Mouse (Mus musculus): ENCODE data around the gene Coq7.

Gene Coq7

GRCm38 (mm10) chr7:118533178-118533578 lies at the start of gene Coq7:
TSS of gene Coq7 (minus strand) at chr7:118533356.
- DNase-seq (ENCODE audit: low spot score in 2 of 2), result peak; percentile 92 to 94

GRCm38 (mm10) chr7:118579938-118580337 lies 46.8 kb upstream of the Coq7 start:
- DNase-seq (ENCODE audit: low spot score in 2 of 2), result no peak

- no peak for DNase-seq (ENCODE audit: low spot score in 2 of 2)
Observed at GRCm38 (mm10) chr7:118578269-118578668, 45.1 kb upstream of the Coq7 start.

- no peak for DNase-seq (ENCODE audit: low spot score in 2 of 2)
Observed at GRCm38 (mm10) chr7:118572039-118572438, 38.9 kb upstream of the Coq7 start.

- DNase-seq (ENCODE audit: low spot score in 2 of 2), result no peak
Observed at GRCm38 (mm10) chr7:118571350-118571749, 38.2 kb upstream of the Coq7 start.

GRCm38 (mm10) chr7:118569121-118569543 lies 36.0 kb upstream of the Coq7 start:
- no peak for DNase-seq (ENCODE audit: low spot score in 2 of 2)

- no peak for DNase-seq (ENCODE audit: low spot score in 2 of 2)
Observed at GRCm38 (mm10) chr7:118554290-118554689, 21.1 kb upstream of the Coq7 start.

GRCm38 (mm10) chr7:118553881-118554280 lies 20.7 kb upstream of the Coq7 start:
- no peak for DNase-seq (ENCODE audit: low spot score in 2 of 2)

- no peak for DNase-seq (ENCODE audit: low spot score in 2 of 2)
Observed at GRCm38 (mm10) chr7:118547451-118547850, 14.3 kb upstream of the Coq7 start.

GRCm38 (mm10) chr7:118544128-118544527 lies 11.0 kb upstream of the Coq7 start:
- no peak for DNase-seq (ENCODE audit: low spot score in 2 of 2)

- DNase-seq (ENCODE audit: low spot score in 2 of 2), result no peak
Observed at GRCm38 (mm10) chr7:118535076-118535475, 1.9 kb upstream of the Coq7 start.

GRCm38 (mm10) chr7:118534326-118534725 lies 1.2 kb upstream of the Coq7 start:
- no peak for DNase-seq (ENCODE audit: low spot score in 2 of 2)

- DNase-seq (ENCODE audit: low spot score in 2 of 2), result peak; percentile 95
Observed at GRCm38 (mm10) chr7:118532519-118533177, 508 bp downstream of the Coq7 start.

GRCm38 (mm10) chr7:118526967-118527366 lies 6.2 kb downstream of the Coq7 start:
- DNase-seq (ENCODE audit: low spot score in 2 of 2), result no peak

GRCm38 (mm10) chr7:118522077-118522476 lies 11.1 kb downstream of the Coq7 start:
- no peak for DNase-seq (ENCODE audit: low spot score in 2 of 2)

GRCm38 (mm10) chr7:118519661-118520060 lies 13.5 kb downstream of the Coq7 start:
- DNase-seq (ENCODE audit: low spot score in 2 of 2), result no peak

- DNase-seq (ENCODE audit: low spot score in 2 of 2), result peak; percentile 29 to 72
Observed at GRCm38 (mm10) chr7:118518687-118519086, 14.5 kb downstream of the Coq7 start.

GRCm38 (mm10) chr7:118517819-118518218 lies 15.3 kb downstream of the Coq7 start:
- DNase-seq (ENCODE audit: low spot score in 2 of 2), result no peak

GRCm38 (mm10) chr7:118508556-118508955 lies 24.6 kb downstream of the Coq7 start:
- no peak for DNase-seq (ENCODE audit: low spot score in 2 of 2)

- DNase-seq (ENCODE audit: low spot score in 2 of 2), result no peak
Observed at GRCm38 (mm10) chr7:118503844-118504243, 29.3 kb downstream of the Coq7 start.

- no peak for DNase-seq (ENCODE audit: low spot score in 2 of 2)
Observed at GRCm38 (mm10) chr7:118502333-118502732, 30.8 kb downstream of the Coq7 start.

GRCm38 (mm10) chr7:118499784-118500435 lies 33.2 kb downstream of the Coq7 start:
- no peak for DNase-seq (ENCODE audit: low spot score in 2 of 2)

- no peak for DNase-seq (ENCODE audit: low spot score in 2 of 2)
Observed at GRCm38 (mm10) chr7:118498984-118499783, 34.0 kb downstream of the Coq7 start.
